Mouse (Mus musculus) right cerebral cortex, adult 18-20 months (tissue): ENCODE results near the gene Psmc3ip.
A peak's percentile ranks its signal among the peaks of the same experiment; 100 is the strongest.

Experiments
- DNase-seq: peaks from one replicate; pipeline ENCODE4 v3.0.0; 2022; ENCODE audit warnings: mixed read lengths

The Psmc3ip gene

DNA sequence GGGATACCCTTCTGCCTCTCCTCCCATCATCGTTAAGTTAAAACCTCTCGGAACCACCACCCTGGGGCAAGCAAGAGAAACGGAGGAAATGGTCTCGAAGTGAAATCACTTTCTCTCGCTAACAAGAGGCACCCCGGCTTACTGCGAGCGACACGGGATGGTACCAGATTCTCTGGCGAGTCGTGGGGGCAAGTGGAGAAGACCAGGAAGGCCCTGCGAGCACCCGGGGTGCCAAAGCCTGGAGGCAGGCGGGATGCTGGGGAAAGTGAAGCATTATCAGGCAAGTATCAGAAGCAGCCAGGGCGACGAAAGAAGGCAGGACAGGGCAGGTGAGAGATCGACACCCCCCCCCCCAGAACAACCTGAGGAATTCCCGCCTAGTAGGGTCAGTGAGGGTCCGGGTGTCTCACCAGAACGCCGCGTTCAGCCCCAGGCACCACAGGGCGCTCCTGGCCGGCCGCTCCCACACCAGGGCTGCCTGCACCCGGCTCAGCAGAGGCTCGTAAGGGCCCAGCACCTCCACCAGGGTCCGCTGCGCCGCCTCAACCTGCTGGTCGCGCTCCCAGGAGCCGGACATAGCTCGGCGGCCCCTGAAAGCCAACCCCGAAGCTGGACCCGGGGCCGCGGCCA is 24.0 kb upstream of the Psmc3ip start:
- DNase-seq = no peak

- DNase-seq = no peak
These were observed 22.9 kb upstream of the Psmc3ip start for GRCm38 (mm10) chr11:101118105-101118504.

- DNase-seq = no peak
These were observed 20.3 kb upstream of the Psmc3ip start for GRCm38 (mm10) chr11:101115564-101115963.

DNA sequence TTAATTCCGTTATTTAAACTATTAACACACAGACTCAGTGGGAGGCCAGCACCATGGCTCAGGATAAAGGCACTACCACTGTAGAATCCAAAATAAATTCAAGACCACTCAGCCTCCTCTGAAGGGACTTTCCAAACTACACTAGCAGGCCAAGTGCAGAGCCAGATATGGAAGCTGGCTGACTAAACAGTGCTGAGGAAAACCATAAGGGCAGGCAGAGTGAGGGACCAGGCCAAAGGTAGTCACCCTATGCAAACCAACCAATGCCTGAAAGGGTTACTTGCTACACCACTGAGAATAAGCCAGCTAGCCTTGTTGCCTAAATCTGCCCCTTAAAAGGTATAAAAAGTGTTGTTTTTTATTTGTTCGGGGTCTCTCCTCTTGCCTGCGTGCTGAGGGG is 16.9 kb upstream of the Psmc3ip start:
- no peak for DNase-seq

GRCm38 (mm10) chr11:101111178-101111577 is 15.9 kb upstream of the Psmc3ip start:
- no peak for DNase-seq

DNA sequence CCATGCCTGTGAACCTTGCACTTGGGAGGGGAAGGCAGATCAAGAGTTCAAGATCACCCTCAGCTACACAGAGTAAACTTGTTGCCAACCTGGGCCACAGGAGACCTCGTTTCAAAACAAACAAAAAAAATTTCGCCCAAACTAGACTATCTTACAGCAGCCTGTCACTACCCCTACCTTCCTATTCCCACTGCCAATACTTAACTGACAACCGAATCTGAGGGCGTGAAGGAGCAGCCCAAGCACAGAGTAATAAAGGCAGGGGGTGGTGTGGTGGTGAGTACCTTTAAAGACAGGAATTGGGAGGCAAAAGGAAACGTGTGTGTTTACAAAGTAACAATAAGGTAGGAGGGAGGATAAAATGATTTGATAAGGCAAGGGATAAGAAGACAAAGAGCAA is 15.5 kb upstream of the Psmc3ip start:
- no peak for DNase-seq

- DNase-seq = no peak
These were observed 14.1 kb upstream of the Psmc3ip start for GRCm38 (mm10) chr11:101109351-101109750.

GRCm38 (mm10) chr11:101103011-101103410 is 7.8 kb upstream of the Psmc3ip start:
- no peak for DNase-seq

- no peak for DNase-seq
These were observed 3.0 kb upstream of the Psmc3ip start for GRCm38 (mm10) chr11:101098231-101098630.

DNA sequence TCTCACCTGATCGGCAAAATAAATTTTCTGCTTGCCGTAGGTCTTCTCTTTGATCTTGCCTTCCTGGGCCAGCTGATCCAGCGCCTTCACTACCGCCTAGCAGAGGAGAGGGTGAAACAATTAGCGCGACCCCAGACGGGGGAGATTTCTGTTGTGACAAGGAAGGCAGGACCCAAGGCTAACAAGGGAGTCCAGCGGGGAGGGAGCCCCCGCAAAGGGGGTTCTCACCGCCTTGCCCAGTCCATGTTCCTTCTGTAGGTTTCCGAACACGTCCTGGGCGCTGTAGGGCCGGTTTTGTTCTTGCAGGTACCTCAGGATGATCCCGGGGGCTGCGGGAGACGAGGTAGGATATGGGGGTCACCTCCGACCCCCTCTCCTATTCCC is 314 bp downstream of the Psmc3ip start:
- DNase-seq = no peak

- no peak for DNase-seq
These were observed 5.3 kb downstream of the Psmc3ip start for GRCm38 (mm10) chr11:101089931-101090330.

GRCm38 (mm10) chr11:101087682-101088055 is 7.6 kb downstream of the Psmc3ip start:
- DNase-seq = no peak

GRCm38 (mm10) chr11:101086756-101087681 is 8.2 kb downstream of the Psmc3ip start, which contains the start of gene Mlx:
TSS of gene Mlx (plus strand) at chr11:101087277.
- DNase-seq = peak; percentile 95

- DNase-seq = no peak
These were observed 8.9 kb downstream of the Psmc3ip start for GRCm38 (mm10) chr11:101086323-101086674.

DNA sequence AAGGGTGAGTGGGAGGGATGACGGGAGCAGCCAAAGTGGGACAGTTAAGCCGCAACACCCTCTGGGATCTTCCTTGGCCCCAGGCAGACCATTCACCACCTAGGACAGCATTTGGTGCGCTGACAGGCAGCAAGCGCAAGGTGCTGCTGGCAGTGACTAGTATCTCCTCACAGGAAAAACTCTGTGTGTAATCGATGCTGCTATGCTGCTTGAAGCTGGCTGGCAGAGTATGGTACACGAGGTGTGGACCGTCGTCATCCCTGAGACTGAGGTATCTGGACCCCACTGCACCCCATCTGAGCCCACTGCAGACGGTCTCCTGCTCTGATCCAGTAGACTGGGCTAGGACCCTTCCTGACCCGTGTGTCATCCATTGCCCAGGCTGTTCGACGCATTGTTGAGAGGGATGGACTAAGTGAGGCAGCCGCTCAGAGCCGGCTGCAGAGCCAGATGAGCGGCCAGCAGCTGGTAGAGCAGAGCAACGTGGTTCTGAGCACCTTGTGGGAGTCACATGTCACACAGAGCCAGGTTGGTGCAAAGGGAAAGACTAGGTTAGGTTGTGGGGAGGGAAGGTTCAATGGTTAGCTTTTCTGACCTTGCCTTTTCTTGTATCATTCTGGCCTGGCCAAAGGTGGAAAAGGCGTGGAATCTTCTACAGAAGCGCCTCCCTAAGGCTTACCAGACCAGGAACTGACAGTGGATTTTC is 9.5 kb downstream of the Psmc3ip start:
- DNase-seq = no peak

- no peak for DNase-seq
These were observed 10.4 kb downstream of the Psmc3ip start for GRCm38 (mm10) chr11:101084811-101085210.

- no peak for DNase-seq
These were observed 11.0 kb downstream of the Psmc3ip start for GRCm38 (mm10) chr11:101084246-101084645.

- DNase-seq = no peak
These were observed 12.0 kb downstream of the Psmc3ip start for GRCm38 (mm10) chr11:101083083-101083697.

- peak; percentile 96 for DNase-seq
These were observed 12.8 kb downstream of the Psmc3ip start, which contains the start of gene Coasy for GRCm38 (mm10) chr11:101082208-101083082. TSS of gene Coasy (plus strand) at chr11:101082565.

GRCm38 (mm10) chr11:101081659-101082058 is 13.6 kb downstream of the Psmc3ip start:
- no peak for DNase-seq

DNA sequence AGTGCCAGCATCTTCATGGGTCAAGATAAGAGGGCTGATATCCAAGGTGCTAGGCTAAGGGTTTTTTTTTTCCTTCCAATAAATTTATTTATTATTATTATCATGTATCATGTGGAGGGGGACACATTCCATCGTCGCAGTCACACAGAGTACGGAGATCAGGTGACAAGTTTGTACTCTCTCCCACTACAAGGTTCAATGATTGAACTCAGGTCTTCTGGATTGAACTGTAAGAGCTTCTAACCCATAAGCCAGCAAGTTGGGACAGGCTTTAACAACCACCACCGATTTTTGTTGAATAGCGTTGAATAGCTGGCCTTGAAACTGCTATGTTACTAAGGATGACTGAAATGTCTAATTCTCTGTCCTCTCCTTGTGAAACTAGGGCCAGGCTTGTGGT is 14.8 kb downstream of the Psmc3ip start:
- no peak for DNase-seq

DNA sequence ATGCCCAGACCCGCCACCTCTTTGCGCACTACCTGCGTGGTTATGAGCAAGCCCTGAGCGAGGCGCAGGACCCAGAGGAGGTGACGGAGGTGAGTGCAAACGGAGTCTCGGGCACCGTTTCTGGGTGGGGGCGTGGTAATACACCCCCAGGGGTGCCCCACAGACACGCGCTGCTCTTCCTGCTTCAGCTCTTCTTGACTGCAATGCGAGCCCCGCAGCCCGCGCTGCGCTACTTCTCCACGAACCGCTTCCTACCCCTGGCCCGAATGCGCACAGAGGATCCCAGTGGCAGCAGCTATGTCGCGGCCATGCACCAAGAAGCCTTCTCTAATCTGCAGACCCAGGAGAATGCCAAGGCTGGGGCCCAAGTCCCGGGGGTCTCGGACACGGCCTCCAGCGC is 15.5 kb downstream of the Psmc3ip start:
- DNase-seq = no peak
